Mouse (Mus musculus) bone marrow, adult 2 months (tissue): Measurements from ENCODE around the gene Dnmbp.

ENCODE experiments used
- CTCF ChIP-seq: fragments of 200-500 bp; IDR thresholded peaks from 2 replicates; pipeline ENCODE4 v1.5.1; 2011; ENCODE audit warnings: low read length, control low read depth; ENCODE audit not compliant: control insufficient read depth, insufficient read depth
- POLR2A ChIP-seq: fragments of 200-500 bp; IDR thresholded peaks from 2 replicates; pipeline ENCODE4 v1.6.1; 2011; ENCODE audit warnings: low read depth, mild to moderate bottlenecking, control low read depth, low read length, borderline replicate concordance; ENCODE audit not compliant: control insufficient read depth

DNA sequence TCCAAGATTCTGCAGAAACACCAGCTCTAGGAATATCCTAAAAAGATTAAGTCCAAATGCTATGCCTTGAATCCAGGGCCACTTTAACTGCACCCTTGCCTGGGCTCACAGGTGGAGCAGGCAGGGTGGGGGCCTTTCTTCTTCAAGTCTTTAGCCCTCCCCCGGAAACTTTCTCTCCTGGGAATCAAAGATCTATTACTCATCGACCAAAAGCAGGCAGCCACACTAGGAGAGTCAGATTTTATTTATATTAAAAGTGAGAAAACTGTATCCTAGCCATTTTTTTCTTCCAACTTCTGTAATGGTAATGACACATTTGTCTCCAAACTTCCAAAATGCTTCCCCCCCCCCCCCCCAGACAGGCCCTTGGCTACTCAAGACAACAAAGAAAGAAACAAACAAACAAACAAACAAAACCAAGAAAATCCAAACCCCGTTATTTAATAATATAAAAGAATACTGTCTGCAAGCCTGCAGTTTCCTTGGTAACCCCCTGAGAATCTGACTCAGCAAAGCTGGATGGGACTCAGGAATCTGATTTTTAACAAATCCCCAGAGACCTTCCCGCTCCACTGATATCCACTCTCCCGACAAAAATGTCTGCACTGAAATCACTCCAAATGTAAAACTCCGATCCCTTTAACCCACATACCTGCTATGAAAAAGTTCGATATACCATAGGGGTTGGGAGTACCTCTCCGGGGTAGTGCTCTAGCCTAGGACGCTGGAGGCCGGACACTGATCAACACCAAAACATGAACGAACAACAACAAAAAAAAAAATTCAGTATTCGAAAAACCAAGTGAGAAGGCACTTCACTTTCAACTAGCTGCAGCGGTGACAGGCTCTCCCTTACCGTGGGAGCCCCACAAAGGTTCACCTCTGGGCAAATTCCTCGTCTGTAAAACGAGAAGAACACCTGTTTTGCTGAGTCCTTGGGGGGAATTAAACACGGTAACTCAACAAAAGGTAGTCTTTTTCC lies 61.6 kb downstream of the Dnmbp start:
- TF ChIP-seq CTCF (no peak), POLR2A (no peak)
